Mouse (Mus musculus) right cerebral cortex, postnatal 25 days (tissue): Measurements from ENCODE around the gene Wiz.

Experiments used
- DNase-seq: peaks from one replicate; pipeline ENCODE4 v3.0.0; 2022

The Wiz gene

GRCm38 (mm10) chr17:32389101-32389659 lies at the start of gene Wiz:
Gene Wiz, minus strand, starts transcription at chr17:32389439.
- DNase-seq: peak; percentile 90

- no peak for DNase-seq
These were observed 47.9 kb upstream of the Wiz start for GRCm38 (mm10) chr17:32437106-32437505.

- no peak for DNase-seq
These were observed 45.9 kb upstream of the Wiz start for GRCm38 (mm10) chr17:32435151-32435550.

- DNase-seq: no peak
These were observed 45.1 kb upstream of the Wiz start for GRCm38 (mm10) chr17:32434324-32434723.

- DNase-seq: no peak
These were observed 42.7 kb upstream of the Wiz start for GRCm38 (mm10) chr17:32431972-32432371.

GRCm38 (mm10) chr17:32426610-32427009 lies 37.4 kb upstream of the Wiz start:
- DNase-seq: no peak

- DNase-seq: no peak
These were observed 34.8 kb upstream of the Wiz start, which contains the start of gene Pglyrp2 for GRCm38 (mm10) chr17:32424034-32424433. Gene Pglyrp2, minus strand, starts transcription at chr17:32424167.

GRCm38 (mm10) chr17:32420781-32421180 lies 31.5 kb upstream of the Wiz start:
- DNase-seq: no peak

GRCm38 (mm10) chr17:32419989-32420388 lies 30.8 kb upstream of the Wiz start:
- no peak for DNase-seq

- DNase-seq: no peak
These were observed 27.5 kb upstream of the Wiz start for GRCm38 (mm10) chr17:32416771-32417170.

- no peak for DNase-seq
These were observed 26.3 kb upstream of the Wiz start for GRCm38 (mm10) chr17:32415417-32416020.

- DNase-seq: no peak
These were observed 22.7 kb upstream of the Wiz start for GRCm38 (mm10) chr17:32411898-32412297.

- no peak for DNase-seq
These were observed 14.2 kb upstream of the Wiz start, which contains the start of gene Rasal3 for GRCm38 (mm10) chr17:32403417-32403816. Gene Rasal3, minus strand, starts transcription at chr17:32403583.

GRCm38 (mm10) chr17:32402779-32403157 lies 13.5 kb upstream of the Wiz start:
- no peak for DNase-seq

GRCm38 (mm10) chr17:32402011-32402778 lies 13.0 kb upstream of the Wiz start:
- DNase-seq: no peak

- no peak for DNase-seq
These were observed 7.0 kb upstream of the Wiz start for GRCm38 (mm10) chr17:32396266-32396665.

GRCm38 (mm10) chr17:32393944-32394343 lies 4.7 kb upstream of the Wiz start:
- DNase-seq: no peak

- peak; percentile 40 for DNase-seq
These were observed 704 bp downstream of the Wiz start for GRCm38 (mm10) chr17:32388370-32389100.

GRCm38 (mm10) chr17:32387986-32388369 lies 1.3 kb downstream of the Wiz start:
- DNase-seq: no peak

- no peak for DNase-seq
These were observed 2.4 kb downstream of the Wiz start for GRCm38 (mm10) chr17:32386659-32387432.

GRCm38 (mm10) chr17:32383661-32384060 lies 5.6 kb downstream of the Wiz start:
- DNase-seq: no peak

GRCm38 (mm10) chr17:32382576-32382975 lies 6.7 kb downstream of the Wiz start:
- DNase-seq: no peak

- no peak for DNase-seq
These were observed 10.5 kb downstream of the Wiz start for GRCm38 (mm10) chr17:32378786-32379185.
